Comparison of ENCODE assay signal across 19 mouse cellular contexts in the genomic region with DNA sequence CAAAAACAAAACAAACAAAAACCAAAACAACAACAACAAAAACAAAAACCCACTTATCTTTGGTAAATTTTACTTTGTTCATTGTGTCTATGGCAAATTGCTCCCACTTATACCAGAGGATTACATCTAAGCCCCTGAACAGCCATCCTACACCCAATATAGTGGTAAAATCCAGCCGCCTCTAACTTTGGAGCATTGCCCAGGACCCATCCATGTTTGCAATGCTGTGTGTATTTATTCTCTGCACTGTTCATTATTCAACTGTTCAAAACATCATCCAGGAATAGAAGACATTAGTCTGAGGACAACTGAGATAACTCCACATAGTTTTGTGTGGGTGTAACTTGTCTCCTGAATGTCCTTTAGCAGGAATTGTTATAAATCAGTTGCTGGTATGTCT. TPM values are rescaled to one million over a fixed set of nuclear protein-coding genes. Genes with fewer than 3 reads are reported as not detected.
"Had no signal": no experiment of that assay in that cellular context is flagged by ENCODE, and none has a peak within 500 bp of the region (broad histone marks: within the 10 kb centered on the region; RNA-seq: fewer than 3 reads in every experiment).

No protein-coding gene starts in this region.

- H3K27me3 ChIP-seq: midbrain, embryonic 12.5 days; neural tube, embryonic 13.5 days; neural tube, embryonic 15.5 days had no signal

- H3K9ac ChIP-seq: liver, embryonic 14.5 days had no signal

- H3K4me3 ChIP-seq: myocyte had no signal

- H3K9me3 ChIP-seq: midbrain, embryonic 10.5 days; midbrain, embryonic 12.5 days; neural tube, embryonic 13.5 days; neural tube, embryonic 15.5 days had no signal

- DNase-seq: lung, adult 2 months; lung, postnatal 4 days; midbrain, embryonic 14.5 days; retina, postnatal 1 day; right cerebral cortex, adult 18-20 months; right cerebral cortex, postnatal 25 days; right cerebral cortex, postnatal 4 days; spleen, adult 18-20 months; thymus, adult 18-20 months; thymus, postnatal 14 days; thymus, postnatal 36 days had no signal

- ATAC-seq: lung, postnatal 0 days had no signal

- H3K36me3 ChIP-seq: midbrain, embryonic 10.5 days; midbrain, embryonic 12.5 days; neural tube, embryonic 13.5 days; neural tube, embryonic 15.5 days had no signal

- H3K27ac ChIP-seq: liver, embryonic 14.5 days; midbrain, embryonic 12.5 days; neural tube, embryonic 13.5 days; neural tube, embryonic 15.5 days had no signal

RNA-seq across cellular contexts. Expression of a gene that starts 1.0 kb away (rescaled TPM):
- polyA plus RNA-seq: myocyte; small intestine, adult 2 months had no signal
